Mouse (Mus musculus): ENCODE measurements at regions not wholly inside any gene's neighbourhood (a gene's known extent, or its start where the extent isn't known, plus 50 kb on each side); places are given as distances from the start of the nearest gene placed in this dataset.

DNA sequence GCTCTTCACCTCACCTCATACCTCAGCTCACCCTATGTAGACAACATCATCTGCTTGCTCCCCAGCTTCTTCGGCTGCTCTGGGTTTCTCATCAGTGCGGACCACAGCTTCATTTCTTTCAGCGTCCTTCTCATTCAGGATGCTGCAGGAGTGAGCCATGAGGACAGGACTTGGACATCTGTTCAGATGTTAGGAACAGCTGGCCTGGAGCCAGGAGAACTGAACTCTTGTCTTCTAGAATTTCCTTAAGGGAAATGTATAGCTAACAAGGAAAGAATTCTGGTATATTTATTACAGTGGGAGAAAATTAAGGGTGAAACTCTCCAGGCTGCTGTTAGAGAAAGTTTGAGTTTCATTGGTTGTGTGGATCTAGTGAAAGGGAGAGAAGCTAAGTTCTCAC, 167.1 kb downstream of the Drd1 start:
- H3K4me3 ChIP-seq, result no peak overlapping the region
- no peaks in the 10 kb centered on the region for H3K9me3 ChIP-seq (replicated peaks)
- DNase-seq (ENCODE audit: low spot score), result no peak
- H3K4me1 ChIP-seq, result 0 out of 2 replicates have a peak, but pooled peaks cover 5% of the 10 kb centered on the region
- WGBS, result 94% methylated on average over 3 of the region's 3 CpGs
- H3K36me3 ChIP-seq, result no peaks in the 10 kb centered on the region
- H3K27me3 ChIP-seq (ENCODE audit: low read depth, poor library complexity, severe bottlenecking), result no peaks in the 10 kb centered on the region
- H3K27ac ChIP-seq, result no peak overlapping the region

DNA sequence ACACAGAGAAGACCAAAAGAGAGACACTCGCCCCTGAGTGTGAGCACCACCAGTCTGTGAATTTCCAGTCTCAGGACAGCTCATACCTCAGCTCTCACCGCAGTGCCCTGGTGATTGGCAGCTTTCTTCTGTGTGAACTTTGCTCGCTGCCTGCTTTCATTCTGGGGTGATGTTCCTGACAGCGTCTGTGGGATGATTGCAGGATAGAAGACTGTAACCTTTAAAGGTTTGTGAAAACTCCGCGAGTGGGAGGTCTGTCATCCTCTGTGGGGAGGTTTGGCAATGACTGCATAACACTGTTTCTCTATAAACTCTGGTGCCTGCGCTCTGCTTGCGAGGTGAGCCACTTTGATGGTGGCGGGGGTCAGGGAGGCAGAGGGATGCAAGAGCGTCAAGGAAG, 169.7 kb downstream of the Drd1 start:
- peaks cover 2% of the 10 kb centered on the region; the same call in 1 of the 2 replicates for H3K4me1 ChIP-seq
- no peak overlapping the region for H3K4me3 ChIP-seq
- no peaks in the 10 kb centered on the region for H3K27me3 ChIP-seq (ENCODE audit: low read depth, poor library complexity, severe bottlenecking)
- H3K9me3 ChIP-seq (replicated peaks), result no peaks in the 10 kb centered on the region
- 86% methylated on average over 10 of the region's 10 CpGs for WGBS
- no peak overlapping the region for H3K27ac ChIP-seq
- no peaks in the 10 kb centered on the region for H3K36me3 ChIP-seq
- no peak for DNase-seq (ENCODE audit: low spot score)

GRCm38 (mm10) chr13:53883206-53883605, 172.3 kb downstream of the Drd1 start:
- Histone ChIP-seq H3K27ac (no peak overlapping the region), H3K4me3 (no peak overlapping the region), H3K36me3 (no peaks in the 10 kb centered on the region), H3K27me3 (ENCODE audit: low read depth, poor library complexity, severe bottlenecking) (no peaks in the 10 kb centered on the region), H3K9me3 (replicated peaks) (no peaks in the 10 kb centered on the region), H3K4me1 (peaks cover 4% of the 10 kb centered on the region; the same call in 1 of the 2 replicates)
- DNase-seq (ENCODE audit: low spot score), result no peak
- 90% methylated on average over 6 of the region's 6 CpGs for WGBS

DNA sequence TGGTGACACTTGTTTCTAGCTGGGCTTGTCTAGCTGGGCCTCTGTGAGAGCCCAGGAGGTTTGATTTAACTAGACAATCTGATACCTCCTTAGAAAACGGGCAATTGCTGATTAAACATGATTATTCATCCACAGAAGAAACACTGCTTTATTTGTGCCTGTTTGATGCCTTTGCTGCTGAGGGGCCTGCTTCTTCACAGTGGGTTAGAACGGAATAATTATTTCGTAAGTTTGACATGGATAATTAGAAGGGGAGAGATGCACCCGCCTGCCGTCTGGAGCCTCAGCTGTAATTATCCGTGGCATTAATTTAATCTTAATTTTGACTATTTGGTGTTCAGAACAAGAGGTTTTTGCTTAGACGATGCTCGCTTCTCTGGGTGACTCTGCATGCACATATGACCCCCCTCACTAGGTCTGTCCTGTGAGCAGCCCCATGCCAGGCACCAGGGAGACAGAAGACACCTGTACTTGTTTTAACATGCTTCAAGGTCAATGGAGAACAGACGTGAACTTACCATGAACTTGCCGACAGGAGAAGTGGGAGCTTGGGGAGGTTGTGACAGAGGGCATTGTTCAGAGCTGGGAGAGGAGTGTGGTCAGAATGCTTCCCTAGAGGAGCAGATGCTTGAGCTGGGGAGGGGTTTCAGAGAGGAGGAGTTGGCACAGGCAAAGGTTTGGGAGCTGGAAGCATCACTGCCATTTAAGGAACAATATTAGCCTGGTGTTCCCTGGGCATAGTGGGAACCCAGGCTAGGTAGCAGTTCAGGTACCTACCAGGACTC, 174.8 kb downstream of the Drd1 start:
- Histone ChIP-seq H3K9me3 (replicated peaks) (no peaks in the 10 kb centered on the region), H3K27ac (no peak overlapping the region), H3K27me3 (ENCODE audit: low read depth, poor library complexity, severe bottlenecking) (no peaks in the 10 kb centered on the region), H3K4me3 (no peak overlapping the region), H3K4me1 (peaks cover 4% of the 10 kb centered on the region; the same call in 1 of the 2 replicates), H3K36me3 (no peaks in the 10 kb centered on the region)
- DNase-seq (ENCODE audit: low spot score), result no peak
- WGBS, result 71% methylated on average over 10 of the region's 10 CpGs

GRCm38 (mm10) chr13:53875546-53875945, 180.0 kb downstream of the Drd1 start:
- no peaks in the 10 kb centered on the region for H3K36me3 ChIP-seq
- H3K27ac ChIP-seq, result no peak overlapping the region
- DNase-seq (ENCODE audit: low spot score), result no peak
- H3K9me3 ChIP-seq (replicated peaks), result no peaks in the 10 kb centered on the region
- WGBS, result 87% methylated on average over 4 of the region's 4 CpGs
- no peak overlapping the region for H3K4me3 ChIP-seq
- no peaks in the 10 kb centered on the region for H3K4me1 ChIP-seq
- H3K27me3 ChIP-seq (ENCODE audit: low read depth, poor library complexity, severe bottlenecking), result no peaks in the 10 kb centered on the region

DNA sequence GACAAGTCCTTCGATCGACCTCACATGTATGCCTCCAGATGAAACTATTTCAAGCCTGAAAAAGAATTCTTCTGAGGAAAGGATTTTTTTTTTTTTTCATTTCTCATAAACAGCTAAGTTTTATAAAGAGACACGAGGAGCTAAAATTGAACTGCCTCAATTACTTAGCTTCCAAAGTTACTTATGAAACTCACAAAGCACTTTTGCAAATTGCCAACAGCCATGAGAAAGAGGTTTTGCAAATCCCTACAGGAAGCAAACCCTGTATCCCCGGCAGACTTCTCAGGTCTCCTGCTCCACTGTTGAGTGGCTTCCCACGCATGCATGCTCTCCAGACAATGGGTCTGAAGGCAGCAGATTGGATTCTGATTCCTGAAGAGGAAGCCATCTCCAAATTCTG, 190.2 kb downstream of the Drd1 start:
- Histone ChIP-seq H3K4me1 (peaks cover 6% of the 10 kb centered on the region), H3K4me3 (no peak overlapping the region), H3K27me3 (ENCODE audit: low read depth, poor library complexity, severe bottlenecking) (no peaks in the 10 kb centered on the region), H3K27ac (no peak overlapping the region), H3K9me3 (replicated peaks) (no peaks in the 10 kb centered on the region), H3K36me3 (no peaks in the 10 kb centered on the region)
- no peak for DNase-seq (ENCODE audit: low spot score)
- 90% methylated on average over 5 of the region's 5 CpGs for WGBS

DNA sequence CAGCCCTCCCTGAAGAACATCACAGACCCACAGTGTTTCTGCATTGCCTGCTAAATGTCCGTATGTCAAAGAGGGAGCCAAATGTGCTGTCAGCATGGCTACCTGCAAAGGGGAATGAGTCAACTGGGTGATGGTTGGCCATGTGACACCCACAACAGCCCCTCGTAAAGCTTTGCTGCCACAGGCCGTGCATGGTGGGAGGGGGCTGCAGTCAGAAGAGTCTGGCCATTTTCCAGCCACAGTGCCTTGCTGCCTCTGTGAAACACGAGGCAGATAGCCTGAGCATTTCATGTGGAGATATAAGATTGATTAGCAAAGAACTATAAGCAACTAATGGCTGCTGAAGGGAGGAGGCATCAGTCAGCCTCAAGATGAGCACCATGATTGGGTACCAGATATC, 193.2 kb downstream of the Drd1 start:
- 0 out of 2 replicates have a peak, but pooled peaks cover 5% of the 10 kb centered on the region for H3K27me3 ChIP-seq (ENCODE audit: low read depth, poor library complexity, severe bottlenecking)
- no peaks in the 10 kb centered on the region for H3K36me3 ChIP-seq
- DNase-seq (ENCODE audit: low spot score), result no peak
- H3K27ac ChIP-seq, result no peak overlapping the region
- peaks cover 6% of the 10 kb centered on the region for H3K4me1 ChIP-seq
- H3K9me3 ChIP-seq (replicated peaks), result no peaks in the 10 kb centered on the region
- H3K4me3 ChIP-seq, result no peak overlapping the region
- 28% methylated on average over 4 of the region's 4 CpGs for WGBS

- peaks cover 21% of the 10 kb centered on the region; the same call in 1 of the 2 replicates for H3K27me3 ChIP-seq (ENCODE audit: low read depth, poor library complexity, severe bottlenecking)
- 81% methylated on average over 2 of the region's 2 CpGs for WGBS
- no peaks in the 10 kb centered on the region for H3K9me3 ChIP-seq (replicated peaks)
- H3K4me1 ChIP-seq, result no peaks in the 10 kb centered on the region
- H3K27ac ChIP-seq, result no peak overlapping the region
- no peaks in the 10 kb centered on the region for H3K36me3 ChIP-seq
- DNase-seq (ENCODE audit: low spot score), result no peak
- H3K4me3 ChIP-seq, result no peak overlapping the region
Measured at GRCm38 (mm10) chr13:53854196-53854595, 201.3 kb downstream of the Drd1 start.

GRCm38 (mm10) chr13:53850146-53850545, 205.4 kb downstream of the Drd1 start:
- no peaks in the 10 kb centered on the region for H3K4me1 ChIP-seq
- WGBS, result 84% methylated on average over 9 of the region's 9 CpGs

DNA sequence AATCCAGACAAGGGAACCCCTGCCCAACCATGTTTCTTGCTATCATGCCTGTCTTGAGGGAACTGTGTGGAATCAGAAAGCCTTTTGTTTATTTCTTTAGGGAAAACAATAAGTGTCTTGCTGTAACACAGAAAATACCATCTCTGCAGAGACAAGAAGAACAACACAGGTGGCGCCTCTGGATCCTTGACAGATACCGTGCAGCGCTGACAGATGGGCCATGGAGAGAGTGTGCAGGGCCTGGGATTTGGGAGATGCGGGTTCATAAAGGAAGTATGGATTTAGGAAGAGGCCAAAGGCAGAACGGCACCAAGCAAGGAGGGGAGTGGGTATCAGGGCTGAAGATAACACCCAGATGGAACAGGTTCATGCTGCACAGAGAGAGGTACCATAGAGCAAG, 209.3 kb downstream of the Drd1 start:
- 90% methylated on average over 5 of the region's 5 CpGs for WGBS
- 0 out of 2 replicates have a peak, but pooled peaks cover 2% of the 10 kb centered on the region for H3K27me3 ChIP-seq (ENCODE audit: low read depth, poor library complexity, severe bottlenecking)
- H3K4me3 ChIP-seq, result no peak overlapping the region
- no peaks in the 10 kb centered on the region for H3K4me1 ChIP-seq
- H3K36me3 ChIP-seq, result no peaks in the 10 kb centered on the region
- H3K9me3 ChIP-seq (replicated peaks), result no peaks in the 10 kb centered on the region
- no peak for DNase-seq (ENCODE audit: low spot score)
- no peak overlapping the region for H3K27ac ChIP-seq

More at GRCm38 (mm10) chr13:53850146-53850545, 205.4 kb downstream of the Drd1 start:
- no peak overlapping the region for H3K27ac ChIP-seq
- DNase-seq (ENCODE audit: low spot score), result no peak
- no peaks in the 10 kb centered on the region for H3K9me3 ChIP-seq (replicated peaks)
- H3K27me3 ChIP-seq (ENCODE audit: low read depth, poor library complexity, severe bottlenecking), result peaks cover 10% of the 10 kb centered on the region; the same call in 1 of the 2 replicates
- no peaks in the 10 kb centered on the region for H3K36me3 ChIP-seq
- H3K4me3 ChIP-seq, result no peak overlapping the region

GRCm38 (mm10) chr13:53845786-53846185, 209.7 kb downstream of the Drd1 start:
- no peaks in the 10 kb centered on the region for H3K9me3 ChIP-seq (replicated peaks)

DNA sequence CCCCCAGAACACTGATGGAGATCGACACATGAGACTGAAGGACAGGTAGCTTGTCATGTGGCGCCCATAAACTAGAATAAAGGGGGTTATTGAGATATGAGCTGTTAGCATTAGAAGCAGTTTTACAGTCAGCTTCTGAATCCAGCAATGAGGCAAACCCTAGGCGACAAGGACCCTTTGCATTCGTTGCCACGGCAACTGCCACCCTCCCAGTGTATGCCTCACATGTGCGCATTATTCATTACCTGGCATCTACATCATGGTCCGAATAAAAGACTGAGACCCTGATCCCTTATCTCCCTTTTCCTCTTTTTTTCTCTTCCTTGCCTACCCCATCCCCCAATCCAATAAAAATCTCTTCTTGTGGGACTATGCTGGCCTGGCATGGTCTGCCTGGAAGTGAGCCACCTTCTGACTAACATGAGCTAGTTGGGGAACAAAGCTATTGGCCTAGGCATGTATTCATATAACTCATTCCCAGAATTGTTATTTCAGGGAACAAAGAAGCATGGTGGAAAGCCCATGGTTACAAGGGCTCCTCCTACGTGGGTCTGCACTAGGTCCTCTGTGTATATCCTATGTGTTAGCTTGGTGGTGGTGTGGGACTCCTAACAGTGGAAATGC, 229.4 kb downstream of the Drd1 start:
- Histone ChIP-seq H3K27ac (no peak overlapping the region), H3K27me3 (ENCODE audit: low read depth, poor library complexity, severe bottlenecking) (no peaks in the 10 kb centered on the region), H3K4me3 (no peak overlapping the region), H3K36me3 (no peaks in the 10 kb centered on the region), H3K9me3 (replicated peaks) (no peaks in the 10 kb centered on the region), H3K4me1 (no peaks in the 10 kb centered on the region)
- no peak for DNase-seq (ENCODE audit: low spot score)
- WGBS, result 78% methylated on average over 8 of the region's 8 CpGs

More at GRCm38 (mm10) chr13:53845786-53846185, 209.7 kb downstream of the Drd1 start:
- Histone ChIP-seq H3K36me3 (no peaks in the 10 kb centered on the region), H3K4me1 (no peaks in the 10 kb centered on the region), H3K27me3 (ENCODE audit: low read depth, poor library complexity, severe bottlenecking) (no peaks in the 10 kb centered on the region), H3K4me3 (no peak overlapping the region), H3K27ac (no peak overlapping the region)
- no peak for DNase-seq (ENCODE audit: low spot score)
- WGBS, result 87% methylated on average over 14 of the region's 14 CpGs

- WGBS, result 89% methylated on average over 8 of the region's 8 CpGs
- no peak overlapping the region for H3K27ac ChIP-seq
- no peak for DNase-seq (ENCODE audit: low spot score)
Measured at GRCm38 (mm10) chr13:53822061-53822460, 233.4 kb downstream of the Drd1 start.

More at GRCm38 (mm10) chr13:53822061-53822460, 233.4 kb downstream of the Drd1 start:
- Histone ChIP-seq H3K4me3 (no peak overlapping the region), H3K27me3 (ENCODE audit: low read depth, poor library complexity, severe bottlenecking) (peaks cover 4% of the 10 kb centered on the region; the same call in 1 of the 2 replicates), H3K4me1 (no peaks in the 10 kb centered on the region), H3K9me3 (replicated peaks) (no peaks in the 10 kb centered on the region), H3K36me3 (no peaks in the 10 kb centered on the region)

All from limb, embryonic 10.5 days (tissue).